Mouse (Mus musculus) small intestine, adult 2 months (tissue): ENCODE data around the gene Lrsam1. TPM values are rescaled to one million over a fixed set of nuclear protein-coding genes. Genes with fewer than 3 reads are reported as not detected.

Source experiments
- H3K27ac ChIP-seq: fragments of 200-500 bp; 2 replicates; pipeline ENCODE4 v1.5.1; 2012; ENCODE audit warnings: low read depth, low read length, control low read depth, inconsistent platforms; ENCODE audit not compliant: insufficient read depth
- H3K27me3 ChIP-seq: fragments of 200-500 bp; 2 replicates; pipeline ENCODE4 v1.6.1; 2012; ENCODE audit warnings: mild to moderate bottlenecking, moderate library complexity, low read length, inconsistent platforms; ENCODE audit not compliant: control insufficient read depth, insufficient read depth
- H3K36me3 ChIP-seq: fragments of 200-500 bp; 2 replicates; pipeline ENCODE4 v1.6.1; 2012; ENCODE audit warnings: mild to moderate bottlenecking, low read length, control low read depth, inconsistent platforms; ENCODE audit not compliant: control insufficient read depth, insufficient read depth
- H3K4me1 ChIP-seq: fragments of 200-500 bp; 2 replicates; pipeline ENCODE4 v1.6.1; 2012; ENCODE audit warnings: low read length, inconsistent platforms, mixed read lengths; ENCODE audit not compliant: control insufficient read depth, insufficient read depth, insufficient read length
- H3K4me3 ChIP-seq: fragments of 200-500 bp; 2 replicates; pipeline ENCODE4 v1.5.1; 2012; ENCODE audit warnings: low read depth, mild to moderate bottlenecking, control low read depth, inconsistent platforms, low read length, moderate library complexity
- CTCF ChIP-seq: fragments of 200-500 bp; IDR thresholded peaks from 2 replicates; pipeline ENCODE4 v1.5.1; 2012; ENCODE audit warnings: low read depth, mild to moderate bottlenecking, control low read depth, inconsistent platforms, low read length, moderate library complexity, mixed read lengths; ENCODE audit not compliant: insufficient replicate concordance, insufficient read length; ENCODE audit errors: extremely low read depth
- POLR2A ChIP-seq: fragments of 200-500 bp; IDR thresholded peaks from 2 replicates; pipeline ENCODE4 v1.6.1; 2012; ENCODE audit warnings: low read depth, mild to moderate bottlenecking, control low read depth, inconsistent platforms, low read length, moderate library complexity
- WGBS: fragments of 180-500 bp; shearing (Covaris S2); methylation state at CpG from one replicate; pipeline ENCODE4 v1.1.7; 2018; 5-methylcytosine and 5-hydroxymethylcytosine counted together
- polyA plus RNA-seq: library from polyadenylated mRNA; depleted of rRNA; stranded (reverse); fragments of >200 nt; gene quantifications from 2 replicates; pipeline ENCODE4 v1.2.3, GENCODE M21; 2012

Gene Lrsam1
- polyA plus RNA-seq, 1 experiment, result 12.0 TPM

DNA sequence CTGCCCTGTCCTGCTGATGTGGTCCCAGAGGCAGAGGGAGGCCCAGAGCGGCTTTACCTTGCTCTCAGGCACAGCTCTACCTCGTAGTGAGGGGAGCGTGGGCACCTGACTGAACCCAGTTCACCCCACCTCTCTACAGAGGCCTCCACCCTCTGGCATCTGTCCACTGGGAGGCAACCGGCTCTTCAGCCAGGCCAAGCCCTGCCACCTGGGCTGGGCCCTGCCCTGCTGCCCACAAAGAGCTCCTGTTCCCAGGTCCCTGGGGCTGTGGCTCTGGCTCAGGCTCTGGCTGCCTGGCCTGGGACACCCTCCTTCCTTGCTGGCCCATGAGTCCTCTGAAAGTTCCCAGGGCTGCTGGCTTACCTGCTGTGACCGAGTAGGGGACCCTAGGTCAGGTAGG lies 47.1 kb downstream of the Lrsam1 start:
- Histone ChIP-seq H3K27ac (peak overlapping the region; percentile 51; the same call in 1 of the 2 replicates), H3K36me3 (peaks cover 20% of the 10 kb centered on the region), H3K4me3 (no peak overlapping the region), H3K27me3 (no peaks in the 10 kb centered on the region), H3K4me1 (peaks cover 11% of the 10 kb centered on the region)
- WGBS, result 57% methylated on average over 5 of the region's 5 CpGs
- no peak for TF ChIP-seq POLR2A
- no peak for TF ChIP-seq CTCF

DNA sequence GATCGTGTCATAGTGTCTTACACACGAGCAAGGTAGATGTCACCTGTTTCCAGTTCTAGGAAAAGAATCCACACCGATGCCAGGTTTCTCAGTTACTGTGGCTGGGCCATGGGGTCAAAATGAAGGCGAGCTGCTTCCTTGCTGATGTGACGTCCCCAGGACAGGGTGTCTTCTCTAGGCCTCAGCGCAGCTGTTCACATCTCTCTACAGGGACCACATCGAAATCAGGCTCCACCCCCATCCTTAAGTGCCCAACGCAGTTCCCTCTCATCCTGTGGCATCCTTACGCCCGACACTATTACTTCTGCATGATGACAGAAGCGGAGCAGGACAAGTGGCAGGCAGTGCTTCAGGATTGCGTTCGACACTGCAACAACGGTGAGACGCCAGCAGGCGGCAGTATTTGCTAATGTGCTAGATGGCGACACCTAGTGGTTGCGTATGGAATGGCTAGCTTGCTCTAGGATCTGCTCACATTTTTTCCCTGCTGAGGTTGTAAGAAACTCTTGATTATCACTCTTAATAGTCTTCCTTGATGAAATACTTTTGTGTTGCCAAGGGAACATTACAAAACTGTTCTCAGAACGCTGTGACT lies 49.1 kb downstream of the Lrsam1 start:
- TF ChIP-seq CTCF (peak; percentile 100), POLR2A (no peak)
- Histone ChIP-seq H3K36me3 (peaks cover 19% of the 10 kb centered on the region; the same call in 1 of the 2 replicates), H3K4me3 (no peak overlapping the region), H3K4me1 (peaks cover 11% of the 10 kb centered on the region), H3K27ac (no peak overlapping the region), H3K27me3 (no peaks in the 10 kb centered on the region)
- WGBS, result 32% methylated on average over 19 of the region's 19 CpGs

DNA sequence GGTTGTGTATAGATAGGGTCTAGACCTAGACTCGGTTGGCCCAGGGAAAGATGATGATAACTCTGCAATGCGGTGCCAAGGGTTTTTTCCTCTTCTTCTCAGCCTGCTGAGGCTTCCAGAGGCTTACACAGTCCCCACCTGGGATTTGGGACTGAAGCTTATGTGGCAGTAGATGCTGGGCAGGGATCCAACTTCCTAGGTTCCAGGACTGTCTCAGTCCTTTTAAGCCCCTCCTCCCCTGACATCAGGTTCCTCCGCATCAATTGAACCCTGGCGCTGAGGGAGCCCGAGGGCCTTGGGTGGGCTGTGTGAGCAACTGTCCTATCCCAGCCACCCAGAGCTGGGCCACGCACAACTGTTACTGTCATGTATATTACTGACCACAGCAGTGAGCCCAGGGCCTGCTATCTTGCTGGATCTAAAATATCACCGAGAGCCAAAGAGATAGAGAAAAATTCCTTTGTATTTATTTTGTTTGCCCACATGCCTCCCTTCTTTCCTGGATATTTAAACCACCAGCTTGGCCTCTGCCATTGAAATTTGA lies 49.7 kb downstream of the Lrsam1 start:
- TF ChIP-seq CTCF (no peak), POLR2A (no peak)
- 86% methylated on average over 7 of the region's 7 CpGs for WGBS
- Histone ChIP-seq H3K27ac (no peak overlapping the region), H3K36me3 (peaks cover 20% of the 10 kb centered on the region; the same call in 1 of the 2 replicates), H3K4me1 (peaks cover 8% of the 10 kb centered on the region), H3K4me3 (no peak overlapping the region), H3K27me3 (no peaks in the 10 kb centered on the region)

DNA sequence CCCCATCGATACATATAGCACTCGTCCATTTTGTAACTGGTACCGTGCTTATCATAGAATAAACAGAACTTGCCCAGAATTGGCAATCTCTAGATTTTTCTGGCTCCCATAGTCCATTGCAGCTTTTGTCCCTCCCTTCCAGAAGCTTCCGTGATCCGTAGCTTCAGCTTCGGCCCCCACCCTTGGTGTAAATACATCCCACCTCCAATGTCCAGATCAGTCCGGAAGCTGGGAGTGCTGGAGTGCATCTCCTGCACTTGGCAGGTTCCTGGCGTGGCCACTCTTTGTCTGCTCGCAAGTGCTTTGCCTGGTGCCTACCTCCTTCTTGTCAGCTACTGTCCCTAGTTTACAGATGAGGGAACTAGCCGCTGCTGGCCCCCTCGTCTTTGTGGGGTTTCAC lies 52.6 kb downstream of the Lrsam1 start:
- H3K4me3 ChIP-seq, result no peak overlapping the region
- peaks cover 22% of the 10 kb centered on the region; the same call in 1 of the 2 replicates for H3K36me3 ChIP-seq
- no peaks in the 10 kb centered on the region for H3K27me3 ChIP-seq
- peak overlapping the region; percentile 46 for H3K27ac ChIP-seq
- WGBS, result 72% methylated on average over 11 of the region's 11 CpGs
- no peaks in the 10 kb centered on the region for H3K4me1 ChIP-seq
- TF ChIP-seq POLR2A (no peak), CTCF (no peak)

DNA sequence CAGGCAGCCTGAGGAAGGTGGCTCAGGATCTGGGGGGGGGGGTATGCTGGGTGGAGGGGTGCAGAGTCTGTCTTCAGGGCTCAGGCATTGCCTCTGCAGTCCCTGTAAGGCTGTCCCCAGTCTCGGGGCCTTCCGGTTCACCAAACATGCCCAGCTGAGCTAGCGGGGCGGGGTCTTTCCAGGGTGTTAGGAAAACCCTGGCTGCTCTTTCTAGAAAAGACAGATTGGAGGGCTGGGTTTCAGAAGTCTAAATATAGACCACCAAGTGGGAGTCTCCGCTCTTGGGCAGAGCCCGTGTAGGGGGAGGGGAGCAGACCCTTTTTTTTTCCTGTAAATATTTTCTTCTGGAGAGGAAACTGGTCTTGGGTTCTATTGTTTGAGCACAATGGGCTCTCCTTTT lies 53.1 kb downstream of the Lrsam1 start:
- Histone ChIP-seq H3K27ac (peak overlapping the region; percentile 46), H3K27me3 (no peaks in the 10 kb centered on the region)
- WGBS, result 71% methylated on average over 6 of the region's 6 CpGs

DNA sequence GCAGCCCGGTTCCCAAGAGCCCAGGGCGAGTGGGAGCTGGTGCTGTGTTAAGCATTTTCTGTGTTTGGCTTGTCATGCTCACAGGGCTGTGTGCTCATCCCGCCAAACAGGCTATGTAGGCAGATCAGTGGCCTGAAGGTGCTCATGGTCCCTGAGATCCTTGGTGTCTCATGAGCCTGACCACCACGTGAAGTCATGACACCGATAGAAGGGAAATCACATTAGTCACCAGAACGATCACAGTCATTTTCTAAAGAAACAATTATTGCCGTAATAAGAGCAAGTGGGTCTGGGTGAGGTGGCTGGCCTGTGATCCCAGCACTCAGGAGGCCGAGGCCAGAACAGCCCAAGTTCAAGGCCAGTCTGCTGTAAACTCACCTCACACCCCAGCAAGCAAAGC lies 54.0 kb downstream of the Lrsam1 start:
- H3K27ac ChIP-seq, result no peak overlapping the region
- 66% methylated on average over 8 of the region's 8 CpGs for WGBS

More for the DNA sequence above, 53.1 kb downstream of the Lrsam1 start:
- Histone ChIP-seq H3K36me3 (peaks cover 20% of the 10 kb centered on the region; the same call in 1 of the 2 replicates), H3K4me3 (no peak overlapping the region), H3K4me1 (no peaks in the 10 kb centered on the region)
- TF ChIP-seq CTCF (no peak), POLR2A (no peak)

DNA sequence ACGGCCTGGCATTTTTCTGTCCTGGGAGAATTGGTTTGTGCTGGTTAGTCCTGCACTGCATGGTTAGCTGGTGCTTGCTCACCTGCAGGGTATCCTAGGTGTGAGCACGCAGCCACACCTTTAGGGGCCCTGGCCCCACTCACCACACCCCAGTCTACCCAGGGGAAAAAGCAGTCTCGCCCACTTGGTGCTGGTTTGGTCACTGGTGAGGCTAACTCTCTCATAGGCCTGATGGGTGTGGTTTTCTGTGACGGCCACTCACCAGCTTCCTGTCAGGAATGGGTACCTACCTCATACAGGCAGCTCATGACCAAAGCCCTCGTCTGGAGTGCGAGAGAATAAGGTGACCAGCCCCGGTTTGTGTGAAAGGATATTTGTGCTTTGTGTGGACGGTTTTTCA lies 56.1 kb downstream of the Lrsam1 start:
- 73% methylated on average over 8 of the region's 8 CpGs for WGBS
- Histone ChIP-seq H3K27me3 (no peaks in the 10 kb centered on the region), H3K4me3 (no peak overlapping the region), H3K36me3 (peaks cover 7% of the 10 kb centered on the region; the same call in 1 of the 2 replicates), H3K27ac (no peak overlapping the region), H3K4me1 (peaks cover 11% of the 10 kb centered on the region; the same call in 1 of the 2 replicates)
- TF ChIP-seq POLR2A (no peak), CTCF (no peak)

More for the DNA sequence above, 54.0 kb downstream of the Lrsam1 start:
- peaks cover 20% of the 10 kb centered on the region; the same call in 1 of the 2 replicates for H3K36me3 ChIP-seq
- no peaks in the 10 kb centered on the region for H3K27me3 ChIP-seq
- H3K4me1 ChIP-seq, result no peaks in the 10 kb centered on the region
- TF ChIP-seq CTCF, result no peak
- no peak overlapping the region for H3K4me3 ChIP-seq

DNA sequence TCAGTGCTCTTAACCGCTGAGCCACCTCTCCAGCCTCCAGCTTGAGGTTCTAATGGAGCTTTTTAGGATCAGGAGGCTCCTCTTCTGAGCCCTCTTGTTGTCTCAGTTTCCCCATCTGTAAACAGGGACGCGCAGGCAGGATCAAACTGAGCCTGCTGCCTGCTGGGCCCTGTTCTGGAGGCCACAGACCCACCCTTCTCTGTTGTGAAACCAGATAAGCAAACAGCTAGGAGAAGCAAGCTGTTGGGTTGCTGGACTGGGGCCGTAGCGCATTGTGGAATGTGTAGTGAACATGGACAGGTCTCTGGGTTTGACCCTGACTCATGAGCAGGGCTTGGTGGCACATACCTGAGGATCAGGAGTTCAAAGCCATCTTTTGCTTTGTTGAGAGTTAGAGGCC lies 56.8 kb downstream of the Lrsam1 start:
- H3K27ac ChIP-seq, result no peak overlapping the region
- 79% methylated on average over 5 of the region's 5 CpGs for WGBS
- H3K4me1 ChIP-seq, result peaks cover 18% of the 10 kb centered on the region; the same call in 1 of the 2 replicates

More for the DNA sequence above, 56.8 kb downstream of the Lrsam1 start:
- no peak overlapping the region for H3K4me3 ChIP-seq
- TF ChIP-seq CTCF, result no peak
- no peak for TF ChIP-seq POLR2A
- peaks cover 7% of the 10 kb centered on the region; the same call in 1 of the 2 replicates for H3K36me3 ChIP-seq
- H3K27me3 ChIP-seq, result no peaks in the 10 kb centered on the region
